Mouse (Mus musculus) ES-E14 (cell line): ENCODE measurements around the gene Slmap.

Experiments
- CHD2 ChIP-seq: IDR thresholded peaks from 2 replicates; pipeline ENCODE4 v1.6.1; 2014; ENCODE audit warnings: mild to moderate bottlenecking, low read depth, low read length, inconsistent platforms
- HCFC1 ChIP-seq: IDR thresholded peaks from 2 replicates; pipeline ENCODE4 v1.6.1; 2012; ENCODE audit warnings: low read length, inconsistent platforms, borderline replicate concordance; ENCODE audit not compliant: insufficient read depth
- MAFK ChIP-seq: IDR thresholded peaks from 2 replicates; pipeline ENCODE4 v1.6.1; 2014; ENCODE audit warnings: mild to moderate bottlenecking, low read depth, low read length, inconsistent platforms; ENCODE audit not compliant: insufficient read depth
- ZC3H11A ChIP-seq: IDR thresholded peaks from 2 replicates; pipeline ENCODE4 v1.6.1; 2012; ENCODE audit warnings: low read depth, mild to moderate bottlenecking, inconsistent platforms, low read length, borderline replicate concordance
- ZNF384 ChIP-seq: IDR thresholded peaks from 2 replicates; pipeline ENCODE4 v1.6.1; 2012; ENCODE audit warnings: low read depth, low read length, inconsistent platforms

DNA sequence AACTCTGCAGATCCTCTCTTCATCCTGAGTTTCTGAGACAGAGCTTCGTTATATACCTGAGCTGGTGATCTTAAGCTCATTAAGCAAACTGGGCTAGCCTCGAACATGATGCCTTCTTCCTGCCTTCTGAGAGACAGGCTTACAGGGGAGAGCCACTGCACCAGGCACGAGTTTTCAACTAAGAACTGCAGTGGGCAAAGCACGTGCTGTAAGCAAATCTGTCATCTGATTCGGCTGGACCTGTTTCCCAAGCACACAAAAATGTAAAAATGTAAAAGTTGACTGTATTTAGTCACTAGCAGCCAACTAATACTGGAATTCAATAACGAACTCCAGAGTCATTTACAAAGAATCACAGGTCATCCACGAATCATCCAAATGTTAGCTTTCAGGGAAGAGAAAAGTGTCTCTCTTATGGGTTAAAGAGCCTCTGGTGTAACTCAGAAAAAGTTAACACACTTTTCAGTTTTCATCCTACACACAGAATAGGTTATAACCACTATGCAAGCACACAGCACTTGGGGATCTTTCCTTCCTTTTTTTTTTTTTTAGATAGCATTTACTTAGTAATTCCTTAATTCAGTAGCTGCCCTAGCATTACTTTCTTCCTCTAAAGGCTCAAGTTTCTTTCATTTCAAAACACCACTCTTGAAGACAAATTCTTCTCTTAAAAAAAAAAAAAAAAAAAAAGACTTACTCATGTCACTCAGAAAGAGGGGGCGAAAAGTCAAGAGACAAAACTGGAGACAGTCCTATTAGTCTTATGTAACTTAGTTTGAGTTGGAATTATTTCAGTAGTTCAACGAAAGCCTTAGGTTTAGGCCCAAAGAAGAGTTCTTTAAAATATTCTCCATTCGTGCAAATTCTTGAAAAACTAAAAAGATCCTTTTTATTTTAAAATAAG, 3.1 kb downstream of the Slmap start:
- TF ChIP-seq MAFK (no peak), ZNF384 (no peak), CHD2 (no peak), ZC3H11A (no peak), HCFC1 (no peak)
